Mouse (Mus musculus) spleen, postnatal 36 days (tissue): Measurements from ENCODE around the gene Itpkc.

ENCODE experiments used
- DNase-seq, 2 experiments: peaks; one replicate each; pipeline ENCODE4 v3.0.0; 2022; ENCODE audit warnings: low spot score in 2 of 2, mixed read lengths in 1 of 2

Gene Itpkc

GRCm38 (mm10) chr7:27193731-27194130 is 34.7 kb downstream of the Itpkc start:
- no peak for DNase-seq

- DNase-seq: no peak
These were observed 36.0 kb downstream of the Itpkc start for GRCm38 (mm10) chr7:27192434-27192833.

- no peak for DNase-seq
These were observed 39.1 kb downstream of the Itpkc start for GRCm38 (mm10) chr7:27189271-27189931.

GRCm38 (mm10) chr7:27185986-27186385 is 42.5 kb downstream of the Itpkc start:
- no peak for DNase-seq

- no peak for DNase-seq
These were observed 43.5 kb downstream of the Itpkc start for GRCm38 (mm10) chr7:27184964-27185363.

- DNase-seq: no peak
These were observed 46.0 kb downstream of the Itpkc start for GRCm38 (mm10) chr7:27182498-27182897.

GRCm38 (mm10) chr7:27180837-27181695 is 47.4 kb downstream of the Itpkc start, which contains the start of the genes Gm21983 and Mia:
Gm21983 (minus strand) TSS chr7:27181086.
Mia (minus strand) TSS chr7:27181157.
- DNase-seq: no peak

GRCm38 (mm10) chr7:27180036-27180435 is 48.4 kb downstream of the Itpkc start:
- DNase-seq: no peak

GRCm38 (mm10) chr7:27179217-27179918 is 49.1 kb downstream of the Itpkc start:
- DNase-seq: peak in 1 of 2 experiments; percentile 40

- DNase-seq: peak; percentile 100
These were observed 49.9 kb downstream of the Itpkc start, which contains the start of gene Rab4b for GRCm38 (mm10) chr7:27178324-27179216. Rab4b (minus strand) TSS chr7:27178896.

- no peak for DNase-seq
These were observed 50.5 kb downstream of the Itpkc start for GRCm38 (mm10) chr7:27177942-27178323.

- DNase-seq: no peak
These were observed 53.6 kb downstream of the Itpkc start for GRCm38 (mm10) chr7:27174896-27175295.

GRCm38 (mm10) chr7:27174496-27174895 is 54.0 kb downstream of the Itpkc start:
- no peak for DNase-seq

GRCm38 (mm10) chr7:27170981-27171380 is 57.5 kb downstream of the Itpkc start:
- DNase-seq: no peak

- no peak for DNase-seq
These were observed 60.1 kb downstream of the Itpkc start for GRCm38 (mm10) chr7:27168371-27168770.

GRCm38 (mm10) chr7:27167475-27168094 is 60.9 kb downstream of the Itpkc start:
- no peak for DNase-seq

GRCm38 (mm10) chr7:27166614-27167474 is 61.6 kb downstream of the Itpkc start, which contains the start of gene Egln2:
Egln2 (minus strand) TSS chr7:27166802.
- peak; percentile 94 to 95 for DNase-seq

- DNase-seq: peak; percentile 86 to 87
These were observed 62.2 kb downstream of the Itpkc start for GRCm38 (mm10) chr7:27166229-27166613.

- no peak for DNase-seq
These were observed 62.8 kb downstream of the Itpkc start for GRCm38 (mm10) chr7:27165696-27166095.
